Mouse (Mus musculus): ENCODE measurements around the gene Ap5b1. TPM values are rescaled to one million over a fixed set of nuclear protein-coding genes. Genes with fewer than 3 reads are reported as not detected.
A peak's percentile ranks its signal among the peaks of the same experiment; 100 is the strongest.

The Ap5b1 gene
- polyA plus RNA-seq, 1 experiment from 2014 or later: 2.3 TPM

DNA sequence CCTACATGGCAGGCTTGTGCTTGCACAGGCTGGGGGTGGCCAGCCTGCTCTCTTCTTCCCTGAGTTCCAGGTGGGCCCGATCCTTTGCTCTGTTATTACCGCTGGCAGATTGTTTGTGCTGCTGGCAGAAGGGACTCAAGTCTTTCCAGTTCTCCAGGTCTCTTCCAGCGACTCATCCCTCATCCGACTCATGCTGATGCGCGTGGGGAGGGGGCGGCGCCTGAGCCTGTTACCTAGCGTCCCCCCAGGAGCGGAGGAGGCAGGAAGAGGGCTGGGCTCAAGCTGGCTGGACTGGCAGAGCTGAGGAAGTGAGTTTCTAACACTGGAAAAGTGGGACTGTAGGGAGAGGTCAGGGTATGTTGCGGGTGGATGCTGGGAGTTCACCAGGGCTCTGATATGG lies 23.8 kb upstream of the Ap5b1 start:
- H3K4me2 ChIP-seq (ENCODE audit: low read length): no peak overlapping the region
- no peaks in the 10 kb centered on the region for H3K36me3 ChIP-seq (ENCODE audit: control insufficient read depth, insufficient read depth, low read length)
- 65% methylated on average over 11 of the region's 11 CpGs for WGBS
- ATAC-seq: no peak
- no peaks in the 10 kb centered on the region for H3K9me3 ChIP-seq (replicated peaks; ENCODE audit: control insufficient read depth, low read length, poor library complexity, severe bottlenecking)
- H3K4me3 ChIP-seq (ENCODE audit: low read depth, low read length): no peak overlapping the region
- no peak overlapping the region for H3K9ac ChIP-seq (ENCODE audit: low read depth, low read length)
- H3K27ac ChIP-seq (ENCODE audit: low read length): no peak overlapping the region
- no peaks in the 10 kb centered on the region for H3K27me3 ChIP-seq (ENCODE audit: control insufficient read depth, insufficient read depth, low read depth, low read length)
- no peaks in the 10 kb centered on the region for H3K4me1 ChIP-seq (ENCODE audit: control insufficient read depth, insufficient read depth, low read length)

DNA sequence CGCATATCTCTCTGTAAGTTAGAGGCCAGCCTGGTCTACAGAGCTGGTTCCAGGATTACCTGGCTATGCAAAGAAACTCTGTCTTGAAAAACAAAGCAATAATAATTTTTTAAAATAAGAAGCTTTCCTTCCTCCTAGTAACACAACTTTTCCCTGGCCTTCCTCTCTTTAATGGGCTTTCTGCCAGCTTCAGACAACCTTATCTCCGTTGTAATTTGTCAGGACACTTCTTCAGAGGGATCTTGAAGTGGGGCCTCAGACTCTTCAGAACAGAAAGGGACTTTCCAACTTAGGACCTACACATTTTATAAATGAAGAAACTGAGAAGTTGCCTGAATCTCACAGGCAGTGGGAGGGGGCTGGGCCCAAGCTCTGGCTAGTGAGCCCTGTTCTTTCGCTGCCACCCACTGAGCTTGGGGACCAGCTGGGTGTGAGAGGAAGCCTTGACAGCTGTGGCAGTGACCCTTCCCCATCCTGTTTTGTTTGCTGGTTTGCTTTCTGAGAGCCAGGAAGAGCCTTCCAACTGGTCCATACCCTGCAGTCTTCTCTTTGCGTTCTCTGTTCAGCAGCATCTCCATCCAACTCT lies 20.3 kb upstream of the Ap5b1 start:
- H3K27me3 ChIP-seq (ENCODE audit: control insufficient read depth, insufficient read depth, low read depth, low read length): no peaks in the 10 kb centered on the region
- no peaks in the 10 kb centered on the region for H3K9me3 ChIP-seq (replicated peaks; ENCODE audit: control insufficient read depth, low read length, poor library complexity, severe bottlenecking)
- no peak overlapping the region for H3K4me2 ChIP-seq (ENCODE audit: low read length)
- 86% methylated on average over 4 of the region's 4 CpGs for WGBS
- no peak overlapping the region for H3K27ac ChIP-seq (ENCODE audit: low read length)
- no peaks in the 10 kb centered on the region for H3K36me3 ChIP-seq (ENCODE audit: control insufficient read depth, insufficient read depth, low read length)
- no peak for ATAC-seq
- no peak overlapping the region for H3K4me3 ChIP-seq (ENCODE audit: low read depth, low read length)
- no peak overlapping the region for H3K9ac ChIP-seq (ENCODE audit: low read depth, low read length)
- H3K4me1 ChIP-seq (ENCODE audit: control insufficient read depth, insufficient read depth, low read length): no peaks in the 10 kb centered on the region

DNA sequence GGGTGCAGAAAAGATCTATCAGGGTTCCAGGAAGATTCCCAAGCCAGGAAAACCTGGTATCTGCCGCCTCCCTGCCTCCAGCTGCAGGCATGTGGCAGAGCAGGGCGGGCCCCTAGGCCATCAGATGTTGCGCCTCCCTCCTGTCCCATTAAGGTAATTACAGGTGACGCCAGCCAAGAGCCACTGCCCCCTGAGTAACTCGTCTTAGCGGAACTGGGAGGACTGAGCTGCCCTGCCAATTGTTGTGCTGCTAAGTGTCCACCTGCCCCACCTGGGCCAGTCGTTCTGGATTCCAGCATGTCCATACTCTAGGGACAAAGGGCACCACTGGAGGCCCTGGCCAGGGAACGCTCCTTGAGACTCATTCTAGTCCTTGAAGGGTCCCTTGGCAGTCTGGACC lies 14.0 kb upstream of the Ap5b1 start:
- 66% methylated on average over 8 of the region's 8 CpGs for WGBS
- Histone ChIP-seq H3K9ac (ENCODE audit: low read depth, low read length) (no peak overlapping the region), H3K4me3 (ENCODE audit: low read depth, low read length) (no peak overlapping the region), H3K27ac (ENCODE audit: low read length) (no peak overlapping the region), H3K4me2 (ENCODE audit: low read length) (no peak overlapping the region), H3K9me3 (replicated peaks; ENCODE audit: control insufficient read depth, low read length, poor library complexity, severe bottlenecking) (no peaks in the 10 kb centered on the region), H3K27me3 (ENCODE audit: control insufficient read depth, insufficient read depth, low read depth, low read length) (peaks cover 26% of the 10 kb centered on the region), H3K36me3 (ENCODE audit: control insufficient read depth, insufficient read depth, low read length) (no peaks in the 10 kb centered on the region), H3K4me1 (ENCODE audit: control insufficient read depth, insufficient read depth, low read length) (no peaks in the 10 kb centered on the region)
- ATAC-seq: no peak

GRCm38 (mm10) chr19:5554212-5554611 lies 13.6 kb upstream of the Ap5b1 start:
- Histone ChIP-seq H3K27me3 (ENCODE audit: control insufficient read depth, insufficient read depth, low read depth, low read length) (peaks cover 30% of the 10 kb centered on the region), H3K9ac (ENCODE audit: low read depth, low read length) (no peak overlapping the region), H3K36me3 (ENCODE audit: control insufficient read depth, insufficient read depth, low read length) (no peaks in the 10 kb centered on the region), H3K4me1 (ENCODE audit: control insufficient read depth, insufficient read depth, low read length) (no peaks in the 10 kb centered on the region), H3K4me2 (ENCODE audit: low read length) (no peak overlapping the region), H3K9me3 (replicated peaks; ENCODE audit: control insufficient read depth, low read length, poor library complexity, severe bottlenecking) (no peaks in the 10 kb centered on the region), H3K4me3 (ENCODE audit: low read depth, low read length) (no peak overlapping the region), H3K27ac (ENCODE audit: low read length) (no peak overlapping the region)
- no peak for ATAC-seq
- WGBS: 89% methylated on average over 14 of the region's 14 CpGs

GRCm38 (mm10) chr19:5558169-5558568 lies 9.7 kb upstream of the Ap5b1 start:
- no peak for ATAC-seq
- no peak overlapping the region for H3K9ac ChIP-seq (ENCODE audit: low read depth, low read length)
- no peak overlapping the region for H3K4me3 ChIP-seq (ENCODE audit: low read depth, low read length)
- peaks cover 14% of the 10 kb centered on the region for H3K4me1 ChIP-seq (ENCODE audit: control insufficient read depth, insufficient read depth, low read length)
- no peaks in the 10 kb centered on the region for H3K9me3 ChIP-seq (replicated peaks; ENCODE audit: control insufficient read depth, low read length, poor library complexity, severe bottlenecking)
- no peak overlapping the region for H3K4me2 ChIP-seq (ENCODE audit: low read length)
- 48% methylated on average over 7 of the region's 7 CpGs for WGBS
- H3K36me3 ChIP-seq (ENCODE audit: control insufficient read depth, insufficient read depth, low read length): no peaks in the 10 kb centered on the region
- no peak overlapping the region for H3K27ac ChIP-seq (ENCODE audit: low read length)
- H3K27me3 ChIP-seq (ENCODE audit: control insufficient read depth, insufficient read depth, low read depth, low read length): peaks cover 60% of the 10 kb centered on the region

- Histone ChIP-seq H3K9ac (ENCODE audit: low read depth, low read length) (no peak overlapping the region), H3K9me3 (replicated peaks; ENCODE audit: control insufficient read depth, low read length, poor library complexity, severe bottlenecking) (no peaks in the 10 kb centered on the region), H3K4me2 (ENCODE audit: low read length) (no peak overlapping the region), H3K4me1 (ENCODE audit: control insufficient read depth, insufficient read depth, low read length) (peaks cover 14% of the 10 kb centered on the region), H3K27ac (ENCODE audit: low read length) (no peak overlapping the region), H3K36me3 (ENCODE audit: control insufficient read depth, insufficient read depth, low read length) (no peaks in the 10 kb centered on the region), H3K4me3 (ENCODE audit: low read depth, low read length) (no peak overlapping the region), H3K27me3 (ENCODE audit: control insufficient read depth, insufficient read depth, low read depth, low read length) (peaks cover 60% of the 10 kb centered on the region)
- ATAC-seq: no peak
- 58% methylated on average over 8 of the region's 8 CpGs for WGBS
Measured at GRCm38 (mm10) chr19:5558770-5559169, 9.1 kb upstream of the Ap5b1 start.

DNA sequence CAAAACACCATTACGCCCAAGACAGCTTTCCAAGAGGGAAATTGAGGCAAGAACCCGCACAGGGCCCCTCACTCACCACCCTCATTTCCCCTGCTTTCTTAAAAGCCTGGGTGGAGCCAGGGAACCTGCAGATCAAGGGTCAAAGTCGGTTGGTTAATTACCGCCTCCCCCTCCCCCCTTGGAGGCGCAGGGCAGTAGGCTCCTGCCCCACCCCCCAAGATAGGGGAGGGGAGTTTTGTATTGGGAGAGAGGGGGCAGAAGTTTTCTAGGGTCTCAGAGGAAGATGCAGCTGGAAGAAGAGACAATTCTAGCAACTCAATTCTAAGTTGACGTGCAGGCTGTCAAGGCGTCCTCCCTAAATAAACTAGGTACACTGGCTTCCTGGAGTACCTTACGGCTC lies 8.6 kb upstream of the Ap5b1 start:
- Histone ChIP-seq H3K4me3 (ENCODE audit: low read depth, low read length) (no peak overlapping the region), H3K9ac (ENCODE audit: low read depth, low read length) (no peak overlapping the region), H3K4me1 (ENCODE audit: control insufficient read depth, insufficient read depth, low read length) (peaks cover 14% of the 10 kb centered on the region), H3K9me3 (replicated peaks; ENCODE audit: control insufficient read depth, low read length, poor library complexity, severe bottlenecking) (no peaks in the 10 kb centered on the region), H3K27ac (ENCODE audit: low read length) (no peak overlapping the region), H3K27me3 (ENCODE audit: control insufficient read depth, insufficient read depth, low read depth, low read length) (peaks cover 60% of the 10 kb centered on the region), H3K4me2 (ENCODE audit: low read length) (no peak overlapping the region), H3K36me3 (ENCODE audit: control insufficient read depth, insufficient read depth, low read length) (no peaks in the 10 kb centered on the region)
- WGBS: 23% methylated on average over 8 of the region's 8 CpGs
- no peak for ATAC-seq

DNA sequence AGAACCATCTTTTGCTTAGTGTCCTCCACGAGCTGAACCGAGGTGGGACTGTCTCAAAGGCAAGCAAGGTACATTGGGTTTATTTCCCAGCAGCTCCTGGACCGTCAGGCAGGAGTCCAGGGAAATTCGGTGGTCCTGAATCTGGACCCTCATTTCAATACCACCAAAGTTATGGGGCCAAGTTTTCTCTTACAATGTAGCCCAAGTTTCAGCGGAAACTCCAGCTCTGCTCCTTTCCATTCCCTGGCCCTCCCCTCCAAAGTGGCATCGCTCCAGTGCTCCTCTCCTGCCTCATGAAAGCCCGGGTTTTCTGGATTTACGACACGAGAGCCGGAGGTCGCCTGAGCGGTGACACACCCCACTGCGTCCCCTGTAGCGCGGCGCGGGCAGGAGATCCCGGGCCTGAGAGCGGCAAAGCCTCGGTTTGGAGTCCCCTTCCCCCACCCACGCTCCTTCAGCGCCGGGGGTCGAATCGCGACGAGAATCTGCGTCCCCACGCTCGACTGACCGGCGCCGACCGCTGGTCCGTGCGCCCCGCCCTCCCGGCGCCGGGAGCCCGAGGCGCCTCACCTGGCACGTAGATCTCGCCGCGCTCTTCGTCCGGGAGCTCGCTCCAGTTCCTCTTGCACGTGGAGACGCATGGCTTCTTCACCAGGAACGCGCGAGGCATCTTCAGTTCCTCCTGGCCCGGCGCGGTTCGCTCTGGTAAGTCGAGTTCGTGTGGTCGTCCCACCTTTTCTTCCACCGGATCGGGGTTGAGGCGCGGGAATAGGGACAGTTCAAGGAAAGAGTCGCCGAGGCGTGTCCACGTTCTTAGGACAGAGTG lies 8.0 kb upstream of the Ap5b1 start:
- Histone ChIP-seq H3K4me2 (ENCODE audit: low read length) (peak overlapping the region; percentile 82), H3K9ac (ENCODE audit: low read depth, low read length) (peak overlapping the region; percentile 27; the same call in 1 of the 2 replicates), H3K36me3 (ENCODE audit: control insufficient read depth, insufficient read depth, low read length) (no peaks in the 10 kb centered on the region), H3K4me3 (ENCODE audit: low read depth, low read length) (peak overlapping the region; percentile 38), H3K9me3 (replicated peaks; ENCODE audit: control insufficient read depth, low read length, poor library complexity, severe bottlenecking) (no peaks in the 10 kb centered on the region), H3K27me3 (ENCODE audit: control insufficient read depth, insufficient read depth, low read depth, low read length) (peaks cover 62% of the 10 kb centered on the region), H3K27ac (ENCODE audit: low read length) (no peak overlapping the region), H3K4me1 (ENCODE audit: control insufficient read depth, insufficient read depth, low read length) (peaks cover 14% of the 10 kb centered on the region)
- no peak for ATAC-seq
- WGBS: under 1% methylated on average over 66 of the region's 69 CpGs

DNA sequence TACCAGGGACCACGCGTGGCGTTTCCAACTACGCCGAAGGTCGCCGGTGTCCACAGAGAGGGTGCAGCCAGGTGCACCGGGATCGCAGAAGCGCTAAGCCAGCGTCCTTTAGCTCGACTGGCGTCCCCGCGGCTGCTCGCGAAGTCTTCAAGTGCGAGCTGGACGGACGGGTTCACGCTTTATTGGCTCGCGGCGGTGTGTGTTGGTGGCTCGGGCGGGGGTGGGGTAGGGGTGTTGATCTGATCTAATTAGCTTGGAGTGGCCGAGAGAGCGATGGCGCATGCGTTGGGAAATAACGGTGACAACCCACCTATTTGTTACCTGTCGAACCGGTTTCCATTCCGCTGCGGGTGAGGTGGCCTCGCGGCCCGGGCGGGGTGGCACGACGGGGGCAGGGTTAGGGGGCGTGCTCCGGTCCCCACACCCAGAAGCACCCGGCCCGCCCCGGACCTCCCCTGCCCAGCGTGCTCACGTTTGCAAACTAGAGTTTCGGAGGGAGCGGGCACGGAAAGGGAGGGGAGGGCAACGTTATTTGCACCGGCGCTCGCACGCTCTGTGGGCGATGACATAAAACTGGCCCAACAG lies 7.3 kb upstream of the Ap5b1 start, which contains the start of gene Ovol1:
Gene Ovol1, minus strand, starts transcription at position 190 of the 585 bp plus-strand sequence.
- WGBS: under 1% methylated on average over 57 of the region's 57 CpGs
- H3K27me3 ChIP-seq (ENCODE audit: control insufficient read depth, insufficient read depth, low read depth, low read length): peaks cover 63% of the 10 kb centered on the region
- H3K4me1 ChIP-seq (ENCODE audit: control insufficient read depth, insufficient read depth, low read length): peaks cover 14% of the 10 kb centered on the region
- H3K36me3 ChIP-seq (ENCODE audit: control insufficient read depth, insufficient read depth, low read length): no peaks in the 10 kb centered on the region
- H3K4me3 ChIP-seq (ENCODE audit: low read depth, low read length): peak within 1 kb of the TSS; percentile 38
- peak within 1 kb of the TSS; percentile 82 for H3K4me2 ChIP-seq (ENCODE audit: low read length)
- no peaks in the 10 kb centered on the region for H3K9me3 ChIP-seq (replicated peaks; ENCODE audit: control insufficient read depth, low read length, poor library complexity, severe bottlenecking)
- peak within 1 kb of the TSS; percentile 45; the same call in 1 of the 2 replicates for H3K9ac ChIP-seq (ENCODE audit: low read depth, low read length)
- no peak for ATAC-seq
- H3K27ac ChIP-seq (ENCODE audit: low read length): no peak within 1 kb of the TSS
